Mouse (Mus musculus) ZHBTc4 (cell line): ENCODE measurements around the gene Zfp142.
A peak's percentile ranks its signal among the peaks of the same experiment; 100 is the strongest.

Experiments used
- DNase-seq: peaks from one replicate; pipeline ENCODE4 v3.0.0-alpha.2; 2011; ENCODE audit warnings: low read depth, low spot score

Gene Zfp142

GRCm38 (mm10) chr1:74587773-74588445, at the start of gene Zfp142, which contains the start of gene Bcs1l:
Zfp142 (minus strand) TSS chr1:74588246.
Bcs1l (plus strand) TSS chr1:74588289.
- peak; percentile 99 for DNase-seq

DNA sequence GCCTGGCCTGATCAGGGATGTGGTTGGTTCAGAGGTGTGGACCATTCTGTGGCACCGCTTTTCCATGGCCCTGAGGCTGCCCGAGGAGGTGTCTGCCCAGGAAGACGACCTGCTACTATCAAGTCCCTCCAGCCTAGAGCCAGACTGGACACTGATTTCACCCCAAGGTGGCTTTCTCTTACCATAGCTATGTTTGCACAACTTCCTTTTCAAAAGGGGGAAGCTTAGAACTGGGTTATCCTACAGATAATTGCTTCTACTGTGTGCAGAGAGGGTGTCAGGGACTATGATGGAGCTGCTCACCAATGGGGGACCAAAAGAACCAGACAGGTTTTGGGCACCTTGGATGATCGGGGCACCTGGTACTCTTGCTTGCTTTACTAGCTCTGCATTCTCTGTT, 44.7 kb upstream of the Zfp142 start:
- no peak for DNase-seq

GRCm38 (mm10) chr1:74628001-74628400, 40.0 kb upstream of the Zfp142 start:
- peak; percentile 26 for DNase-seq

- no peak for DNase-seq
These were observed 38.0 kb upstream of the Zfp142 start for GRCm38 (mm10) chr1:74626076-74626475.

GRCm38 (mm10) chr1:74624183-74624582, 36.1 kb upstream of the Zfp142 start:
- DNase-seq: no peak

DNA sequence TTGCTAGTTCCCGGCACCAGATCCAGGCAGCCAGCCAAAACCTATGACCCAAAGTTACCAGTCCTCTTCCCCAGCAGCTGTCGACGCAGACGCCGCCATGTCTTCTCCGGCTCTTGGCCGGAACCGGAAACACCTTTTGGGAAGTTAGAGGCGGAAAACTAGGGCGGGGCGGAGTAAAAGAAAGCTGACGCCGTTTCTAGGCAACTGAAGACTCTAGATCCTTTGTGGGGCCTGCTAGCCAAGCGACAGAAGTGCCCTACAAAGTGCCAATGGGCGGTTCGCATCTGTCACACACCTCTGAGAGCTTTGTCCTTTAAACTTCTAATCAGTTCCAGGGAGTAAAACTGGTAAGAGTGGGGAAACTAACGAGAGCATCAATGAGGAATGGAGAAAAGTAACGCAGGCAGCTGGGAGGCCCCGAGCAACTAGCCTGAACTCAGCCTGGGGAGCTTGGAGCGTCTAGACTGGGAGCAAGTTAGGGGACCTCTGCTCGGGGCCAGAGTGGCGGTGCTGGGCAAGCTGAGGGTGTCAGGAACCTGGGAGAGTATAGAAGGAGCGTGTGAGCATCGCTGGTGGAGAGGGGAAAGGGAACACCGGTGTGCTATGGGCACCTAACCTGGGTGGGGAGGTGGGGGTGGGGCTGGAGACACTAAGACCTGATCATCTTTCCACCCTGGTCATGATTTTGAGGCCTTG, 13.4 kb upstream of the Zfp142 start, which contains the start of the genes Rnf25 and Stk36:
Gene Rnf25 (minus strand): TSS at position 131 of the 696 bp plus-strand sequence.
Gene Stk36 (plus strand): TSS at position 179 of the 696 bp plus-strand sequence.
- DNase-seq: peak; percentile 92

DNA sequence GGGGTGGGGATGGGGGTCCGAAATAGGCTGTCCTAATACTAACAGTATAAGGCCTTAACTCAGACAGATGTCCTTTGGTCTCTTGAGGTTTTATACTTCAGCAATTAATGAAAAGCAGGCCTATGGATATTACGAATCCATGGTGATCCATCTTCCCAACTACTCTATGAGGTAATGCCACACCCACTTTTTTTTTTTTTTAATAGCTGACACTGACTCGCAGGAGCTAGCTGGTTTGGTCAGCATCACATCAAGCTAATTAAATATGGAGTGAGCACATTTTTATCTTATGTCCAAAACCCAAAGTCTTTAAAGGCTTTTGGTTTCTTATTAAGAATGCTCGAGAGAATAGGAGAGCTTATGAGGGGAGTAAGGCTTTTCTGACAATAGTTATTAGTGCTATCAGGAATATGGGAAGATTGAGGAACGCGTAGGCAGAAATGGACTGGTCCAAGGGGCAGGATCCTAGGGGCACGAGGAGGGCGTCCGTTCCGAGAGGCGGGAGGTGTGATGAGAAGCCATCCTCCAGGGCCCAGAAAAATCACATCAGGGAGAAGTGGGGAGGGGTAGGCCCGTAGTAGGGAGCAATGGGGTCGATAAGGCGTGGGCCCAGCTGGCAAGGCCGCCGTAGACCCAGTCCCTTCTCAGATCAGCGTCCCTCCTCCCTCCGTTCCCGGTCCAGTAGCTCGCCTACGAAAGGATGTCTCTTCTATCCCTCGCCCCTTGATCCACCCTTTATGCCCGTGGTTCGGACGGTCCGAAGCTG, 12.6 kb upstream of the Zfp142 start:
- no peak for DNase-seq

- peak; percentile 11 for DNase-seq
These were observed 6.4 kb upstream of the Zfp142 start for GRCm38 (mm10) chr1:74594434-74594833.

- no peak for DNase-seq
These were observed 743 bp downstream of the Zfp142 start for GRCm38 (mm10) chr1:74587233-74587772.

DNA sequence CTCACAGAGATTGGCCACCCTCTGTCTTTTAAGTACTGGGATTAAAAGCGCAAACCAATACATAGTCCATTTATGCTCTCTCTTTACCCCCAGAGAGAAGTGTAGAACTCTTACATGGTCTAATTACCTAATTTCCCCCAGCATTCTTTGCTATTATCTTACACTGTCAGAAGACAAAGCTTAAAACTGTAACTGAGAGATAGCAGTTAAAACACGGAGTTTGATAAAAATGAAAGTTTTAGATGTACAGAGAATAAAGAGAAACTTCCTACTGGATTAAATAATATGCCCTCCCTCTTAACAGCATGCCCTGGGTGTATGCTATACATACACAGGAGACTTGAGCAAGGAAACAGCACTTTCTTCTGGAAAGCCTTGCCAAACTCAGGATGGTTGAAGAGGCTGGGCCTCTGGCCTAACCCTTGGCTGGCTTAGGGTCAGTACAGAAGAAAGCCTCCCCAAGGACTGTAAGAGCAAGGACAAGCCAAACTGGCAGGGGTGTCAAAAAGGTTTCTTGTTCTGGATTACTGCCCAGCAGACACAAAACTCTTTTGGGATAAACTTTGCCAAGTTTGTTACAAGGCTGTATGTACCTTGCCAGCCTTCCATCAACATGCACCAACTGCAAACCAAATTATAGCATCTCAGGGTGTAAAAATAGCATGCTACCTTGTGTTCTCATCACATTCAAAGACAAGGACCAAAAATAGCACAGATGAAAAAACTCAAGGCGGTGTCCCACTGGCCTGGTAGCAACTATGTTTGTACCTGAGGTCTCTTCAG, 3.2 kb downstream of the Zfp142 start:
- no peak for DNase-seq

GRCm38 (mm10) chr1:74582621-74583020, 5.4 kb downstream of the Zfp142 start:
- DNase-seq: peak; percentile 43

- peak; percentile 31 for DNase-seq
These were observed 18.0 kb downstream of the Zfp142 start for GRCm38 (mm10) chr1:74569739-74570719.

DNA sequence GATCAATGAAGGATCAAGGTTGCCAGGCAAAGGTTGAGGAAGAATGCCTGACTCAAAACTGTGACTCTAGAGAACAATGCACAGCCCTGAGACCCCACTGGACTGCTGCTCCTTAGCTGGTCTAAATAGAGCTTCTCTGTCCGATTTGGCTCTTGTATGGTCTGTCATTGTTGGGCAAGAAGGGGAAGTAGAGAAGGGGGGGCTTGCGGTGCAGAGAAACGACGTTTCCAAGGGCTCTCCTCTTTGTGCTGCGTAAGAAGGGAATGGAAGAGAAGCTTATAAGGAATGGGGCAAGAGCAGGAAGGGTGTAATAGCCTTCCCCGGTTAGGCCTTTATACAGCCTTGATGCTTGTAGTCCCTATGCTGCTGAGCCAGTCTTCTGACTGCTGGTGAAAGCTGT, 22.2 kb downstream of the Zfp142 start:
- DNase-seq: no peak

DNA sequence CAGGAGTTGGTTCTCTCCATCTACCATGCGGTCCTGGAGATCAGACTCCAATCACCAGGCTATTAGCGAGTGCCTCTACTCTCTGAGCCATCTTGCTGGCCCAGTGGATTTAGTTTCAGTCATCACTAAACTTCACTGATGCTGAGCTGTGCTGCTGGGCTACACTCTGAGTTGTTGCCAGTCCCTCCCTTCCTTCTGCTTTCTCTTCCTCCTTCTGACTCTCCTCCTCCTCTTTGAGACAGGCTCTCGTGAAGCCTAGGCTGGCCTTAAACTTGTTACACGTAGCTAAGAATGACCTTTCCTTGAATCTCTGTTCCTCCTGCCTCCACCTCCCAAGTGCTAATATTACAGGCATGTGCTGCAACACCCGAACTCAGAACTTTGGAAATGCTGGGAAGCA, 29.0 kb downstream of the Zfp142 start:
- no peak for DNase-seq

DNA sequence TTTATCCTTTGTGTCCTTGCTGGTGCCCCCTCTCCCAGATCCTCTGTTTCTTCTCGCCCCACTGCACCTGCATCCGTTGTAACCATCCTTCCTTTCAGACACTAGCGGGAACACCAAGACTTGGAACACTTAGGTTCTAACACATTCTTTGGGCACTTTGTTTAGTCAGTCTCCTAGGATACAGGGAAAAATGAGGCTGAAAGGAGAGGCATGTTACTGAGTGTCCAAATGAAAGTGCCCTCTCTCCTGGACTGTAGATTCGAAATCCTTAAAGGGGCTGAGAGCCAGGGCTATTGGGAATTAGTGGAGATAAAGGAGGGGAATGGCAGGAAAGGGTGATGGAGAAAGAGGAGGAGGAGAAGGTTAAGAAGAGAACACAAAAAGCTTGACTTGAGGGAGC, 43.9 kb downstream of the Zfp142 start, which contains the start of gene Usp37:
Gene Usp37 (minus strand): TSS at position 101 of the 400 bp plus-strand sequence.
- DNase-seq: no peak

DNA sequence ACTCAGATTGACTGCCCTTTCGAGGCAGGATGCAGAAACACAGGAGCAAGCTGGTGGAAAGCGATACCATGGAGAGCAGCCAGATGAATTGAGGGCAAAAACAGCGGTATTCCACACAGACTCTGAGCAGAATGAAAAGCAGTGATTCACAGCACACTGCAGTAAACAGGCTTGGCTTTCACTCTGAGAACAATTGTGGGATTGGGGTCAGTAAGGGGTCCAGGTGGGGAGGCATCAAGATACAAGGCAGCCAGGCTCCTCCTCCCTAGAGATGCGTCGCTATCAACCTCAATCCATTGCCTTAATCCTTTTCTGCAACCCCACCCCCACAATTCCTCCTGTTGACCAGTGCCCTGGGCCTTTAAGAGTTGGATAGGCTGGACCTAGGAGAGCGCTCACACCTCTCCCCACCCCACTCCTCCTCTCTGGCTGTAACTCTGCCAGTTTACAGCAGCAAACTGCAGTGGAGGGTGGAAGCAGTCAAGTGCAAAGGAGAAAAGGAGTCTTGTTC, 45.5 kb downstream of the Zfp142 start, which contains the start of gene Plcd4:
Gene Plcd4 (plus strand): TSS at position 438 of the 511 bp plus-strand sequence.
- DNase-seq: peak; percentile 13

DNA sequence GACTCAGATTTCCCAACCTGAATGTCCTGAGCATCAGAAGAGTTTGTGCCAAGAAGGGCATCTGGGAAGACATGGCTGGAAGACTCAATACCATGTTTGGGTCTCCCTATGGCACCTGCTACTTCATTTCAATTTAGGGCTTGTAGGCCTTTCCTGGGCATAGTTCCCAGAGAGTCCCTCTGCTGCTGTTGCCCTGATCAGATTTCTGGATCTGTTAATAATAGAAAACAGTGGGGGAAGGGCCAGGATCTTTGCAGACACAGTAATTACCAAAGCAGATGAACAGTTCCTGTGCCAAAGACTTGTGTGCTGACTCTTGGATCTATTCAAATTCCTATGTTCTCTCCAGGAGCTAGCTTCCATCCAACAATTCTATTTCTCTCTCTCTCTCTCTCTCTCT, 49.4 kb downstream of the Zfp142 start:
- no peak for DNase-seq

DNA sequence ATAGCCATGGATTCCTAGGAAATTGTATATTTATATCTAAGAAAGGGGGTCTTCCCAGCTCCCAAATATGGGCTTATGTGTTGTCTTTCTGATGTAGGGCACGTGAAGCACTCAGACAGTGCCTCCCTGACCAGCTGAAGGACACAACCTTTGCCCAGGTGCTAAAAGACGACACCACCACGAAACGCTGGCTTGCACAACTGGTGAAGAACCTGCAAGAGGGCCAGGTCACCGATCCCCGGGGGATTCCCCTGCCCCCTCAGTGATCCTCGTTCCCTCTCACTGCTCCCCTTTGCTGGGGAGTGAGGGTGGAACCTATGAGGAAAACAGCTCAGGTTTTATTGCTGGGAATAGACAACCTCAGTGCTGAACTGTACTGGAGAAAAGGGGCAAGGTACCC, 59.5 kb downstream of the Zfp142 start:
- DNase-seq: no peak

GRCm38 (mm10) chr1:74524746-74525145, 63.3 kb downstream of the Zfp142 start:
- DNase-seq: no peak

- DNase-seq: no peak
These were observed 68.2 kb downstream of the Zfp142 start for GRCm38 (mm10) chr1:74519875-74520274.
